Mouse (Mus musculus): ENCODE results near the gene Dbndd2. TPM values are rescaled to one million over a fixed set of nuclear protein-coding genes. Genes with fewer than 3 reads are reported as not detected.

The Dbndd2 gene
- polyA plus RNA-seq, 1 experiment from 2014 or later, result 2.2 TPM

DNA sequence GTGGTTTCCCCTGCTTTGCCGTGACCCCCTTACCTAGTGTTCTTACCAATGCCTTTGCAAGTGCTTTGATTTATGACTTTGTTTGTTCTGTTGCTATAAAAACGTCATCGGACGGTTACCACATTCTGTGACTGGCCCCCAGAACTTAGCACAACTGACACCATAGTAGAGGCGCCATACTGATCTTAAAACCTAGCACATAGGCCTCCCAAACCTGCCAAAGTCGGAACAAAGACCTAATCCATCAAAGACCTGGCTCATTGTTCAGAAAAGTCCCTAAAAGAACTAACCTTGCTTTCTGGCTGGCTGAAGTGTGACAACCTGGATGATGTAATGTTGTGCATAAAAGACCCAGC, 33.2 kb downstream of the Dbndd2 start:
- Histone ChIP-seq H3K4me3 (replicated peaks) (no peak overlapping the region), H3K9me3 (replicated peaks) (no peaks in the 10 kb centered on the region), H3K4me1 (replicated peaks) (0 out of 2 replicates have a peak, but pooled peaks cover 6% of the 10 kb centered on the region), H3K36me3 (replicated peaks) (no peaks in the 10 kb centered on the region), H3K27ac (replicated peaks) (no peak overlapping the region), H3K9ac (no peak overlapping the region), H3K27me3 (peaks cover 11% of the 10 kb centered on the region; the same call in 1 of the 2 replicates), H3K4me2 (no peak overlapping the region)
- 39% methylated on average over 6 of the region's 6 CpGs for WGBS (ENCODE audit: insufficient replicate concordance)
- no peak for ATAC-seq (ENCODE audit: insufficient read depth)

DNA sequence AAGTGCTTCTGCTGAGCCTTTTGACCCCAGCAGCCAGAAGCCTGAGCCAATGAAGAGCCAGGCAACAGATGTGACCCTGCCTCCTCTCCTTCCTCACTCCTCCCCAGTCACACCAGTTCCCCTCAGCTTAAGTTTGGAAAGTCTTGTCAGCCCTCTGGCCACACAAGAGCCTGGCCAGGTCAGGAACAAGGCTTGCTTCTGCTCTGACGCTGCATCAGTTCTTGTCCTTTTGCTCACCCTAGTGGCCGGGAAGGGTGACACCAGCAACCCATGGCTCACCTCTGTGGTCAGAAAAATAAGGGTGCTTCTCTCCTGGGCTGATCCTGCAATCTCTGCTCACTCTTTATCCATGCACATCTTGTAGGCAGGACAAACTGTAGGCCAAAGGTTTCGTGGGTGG, 34.9 kb downstream of the Dbndd2 start:
- WGBS (ENCODE audit: insufficient replicate concordance), result 6% methylated on average over 3 of the region's 3 CpGs
- no peak overlapping the region for H3K27ac ChIP-seq (replicated peaks)
- no peak overlapping the region for H3K4me2 ChIP-seq
- no peaks in the 10 kb centered on the region for H3K36me3 ChIP-seq (replicated peaks)
- H3K4me1 ChIP-seq (replicated peaks), result 0 out of 2 replicates have a peak, but pooled peaks cover 6% of the 10 kb centered on the region
- no peaks in the 10 kb centered on the region for H3K9me3 ChIP-seq (replicated peaks)
- peak; percentile 22; the same call in 1 of the 2 replicates for ATAC-seq (ENCODE audit: insufficient read depth)
- no peak overlapping the region for H3K9ac ChIP-seq
- H3K27me3 ChIP-seq, result peaks cover 11% of the 10 kb centered on the region; the same call in 1 of the 2 replicates
- no peak overlapping the region for H3K4me3 ChIP-seq (replicated peaks)

DNA sequence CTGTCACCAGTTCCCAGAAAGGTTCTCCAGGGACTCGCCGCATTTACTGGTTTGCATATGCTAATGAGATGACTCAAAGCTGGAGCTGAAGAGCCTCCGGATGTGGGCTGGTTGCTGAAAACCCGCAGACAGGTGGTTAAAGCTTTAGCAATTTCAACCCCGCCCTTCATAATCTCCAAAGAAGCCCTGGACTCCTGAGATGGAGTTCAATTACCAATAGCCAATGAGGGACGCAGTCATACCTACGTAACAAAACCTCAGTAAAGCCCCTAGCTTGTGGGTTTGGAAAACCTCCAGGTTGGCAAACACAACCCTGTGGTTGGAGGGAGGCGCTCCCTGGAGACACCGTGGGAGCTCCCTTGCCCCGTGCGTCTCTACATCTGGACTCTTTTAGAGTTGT, 35.9 kb downstream of the Dbndd2 start:
- Histone ChIP-seq H3K4me2 (peak overlapping the region; percentile 5; the same call in 1 of the 2 replicates), H3K27ac (replicated peaks) (no peak overlapping the region; the same call in 1 of the 2 replicates), H3K4me1 (replicated peaks) (0 out of 2 replicates have a peak, but pooled peaks cover 6% of the 10 kb centered on the region), H3K4me3 (replicated peaks) (no peak overlapping the region), H3K9me3 (replicated peaks) (no peaks in the 10 kb centered on the region), H3K9ac (no peak overlapping the region), H3K36me3 (replicated peaks) (no peaks in the 10 kb centered on the region), H3K27me3 (peaks cover 11% of the 10 kb centered on the region; the same call in 1 of the 2 replicates)
- ATAC-seq (ENCODE audit: insufficient read depth), result no peak
- 1% methylated on average over 11 of the region's 11 CpGs for WGBS (ENCODE audit: insufficient replicate concordance)

DNA sequence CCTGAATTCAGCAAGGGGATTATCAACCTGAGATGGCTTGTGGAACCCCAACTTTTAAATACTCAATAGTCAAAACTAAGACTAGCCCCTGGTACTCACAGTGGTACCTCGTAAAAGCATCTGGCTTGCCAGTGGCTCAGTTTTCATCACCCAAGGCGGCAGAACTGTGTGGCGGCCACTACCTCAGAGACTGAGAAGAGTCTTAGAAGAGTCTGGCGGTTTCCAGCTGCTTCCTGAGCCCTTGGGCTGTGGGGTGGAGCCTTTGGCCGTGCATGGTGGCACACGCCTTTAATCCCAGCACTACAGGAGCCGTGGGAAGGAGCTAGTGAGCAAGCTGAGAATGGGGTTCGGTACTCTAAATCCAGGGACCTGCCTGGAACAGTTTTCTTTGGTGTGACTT, 36.4 kb downstream of the Dbndd2 start:
- H3K9me3 ChIP-seq (replicated peaks), result no peaks in the 10 kb centered on the region
- no peak overlapping the region for H3K9ac ChIP-seq
- H3K4me1 ChIP-seq (replicated peaks), result 0 out of 2 replicates have a peak, but pooled peaks cover 6% of the 10 kb centered on the region
- no peak overlapping the region for H3K4me3 ChIP-seq (replicated peaks)
- no peaks in the 10 kb centered on the region for H3K36me3 ChIP-seq (replicated peaks)
- no peak overlapping the region; the same call in 1 of the 2 replicates for H3K27ac ChIP-seq (replicated peaks)
- H3K4me2 ChIP-seq, result peak overlapping the region; percentile 5; the same call in 1 of the 2 replicates
- 12% methylated on average over 8 of the region's 8 CpGs for WGBS (ENCODE audit: insufficient replicate concordance)
- peaks cover 11% of the 10 kb centered on the region; the same call in 1 of the 2 replicates for H3K27me3 ChIP-seq
- no peak for ATAC-seq (ENCODE audit: insufficient read depth)

DNA sequence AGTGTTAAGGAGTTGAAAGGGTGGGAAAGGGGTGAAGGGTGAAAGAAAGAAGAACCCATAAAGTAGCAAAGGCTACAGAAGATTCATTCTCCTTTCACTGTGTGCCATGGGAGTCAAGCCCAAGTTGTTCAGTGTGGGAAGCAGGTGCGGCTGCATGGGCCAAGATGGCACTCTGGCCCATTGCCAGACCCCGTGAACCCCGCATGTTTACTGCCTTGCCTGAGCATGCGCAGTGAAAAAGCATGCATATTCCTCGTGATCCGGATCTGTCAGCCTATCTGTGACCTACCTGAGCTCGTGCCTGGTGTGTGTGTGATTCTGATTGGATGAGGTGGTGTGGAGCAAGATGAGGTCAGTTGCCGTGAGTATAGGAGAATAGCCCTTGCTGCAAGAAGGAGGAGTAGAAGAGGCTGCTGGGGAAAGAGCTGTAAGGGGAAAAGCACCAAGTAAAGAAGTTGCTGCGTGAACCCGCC, 37.4 kb downstream of the Dbndd2 start:
- Histone ChIP-seq H3K4me2 (no peak overlapping the region), H3K4me3 (replicated peaks) (no peak overlapping the region), H3K27ac (replicated peaks) (no peak overlapping the region), H3K27me3 (peaks cover 11% of the 10 kb centered on the region; the same call in 1 of the 2 replicates), H3K36me3 (replicated peaks) (no peaks in the 10 kb centered on the region), H3K9me3 (replicated peaks) (no peaks in the 10 kb centered on the region), H3K4me1 (replicated peaks) (0 out of 2 replicates have a peak, but pooled peaks cover 6% of the 10 kb centered on the region), H3K9ac (no peak overlapping the region)
- no peak for ATAC-seq (ENCODE audit: insufficient read depth)
- 62% methylated on average over 10 of the region's 10 CpGs for WGBS (ENCODE audit: insufficient replicate concordance)

DNA sequence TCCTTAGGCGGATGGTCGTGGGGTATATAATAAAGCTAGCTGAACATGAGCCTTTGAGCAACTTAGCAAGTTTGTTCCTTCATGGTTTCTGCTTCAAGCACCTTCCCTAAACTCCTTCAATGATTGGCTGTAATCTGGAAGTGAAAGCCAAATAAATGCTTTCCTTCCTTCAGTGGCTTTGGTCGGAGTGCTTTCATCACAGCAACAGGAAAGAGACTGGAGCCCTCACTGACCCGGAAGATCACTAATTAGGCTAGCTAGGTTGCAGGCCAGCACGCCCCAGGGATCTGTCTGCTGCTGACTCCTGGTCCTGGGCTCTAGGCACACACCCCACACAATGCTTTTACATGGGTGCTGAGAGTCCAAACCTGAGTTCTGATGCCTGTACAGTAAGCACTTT, 42.7 kb downstream of the Dbndd2 start:
- Histone ChIP-seq H3K36me3 (replicated peaks) (no peaks in the 10 kb centered on the region), H3K9me3 (replicated peaks) (no peaks in the 10 kb centered on the region), H3K27ac (replicated peaks) (no peak overlapping the region), H3K4me1 (replicated peaks) (peaks cover 4% of the 10 kb centered on the region; the same call in 1 of the 2 replicates), H3K4me3 (replicated peaks) (no peak overlapping the region), H3K4me2 (no peak overlapping the region), H3K27me3 (0 out of 2 replicates have a peak, but pooled peaks cover 4% of the 10 kb centered on the region), H3K9ac (no peak overlapping the region)
- 36% methylated on average over 5 of the region's 5 CpGs for WGBS (ENCODE audit: insufficient replicate concordance)
- no peak for ATAC-seq (ENCODE audit: insufficient read depth)

DNA sequence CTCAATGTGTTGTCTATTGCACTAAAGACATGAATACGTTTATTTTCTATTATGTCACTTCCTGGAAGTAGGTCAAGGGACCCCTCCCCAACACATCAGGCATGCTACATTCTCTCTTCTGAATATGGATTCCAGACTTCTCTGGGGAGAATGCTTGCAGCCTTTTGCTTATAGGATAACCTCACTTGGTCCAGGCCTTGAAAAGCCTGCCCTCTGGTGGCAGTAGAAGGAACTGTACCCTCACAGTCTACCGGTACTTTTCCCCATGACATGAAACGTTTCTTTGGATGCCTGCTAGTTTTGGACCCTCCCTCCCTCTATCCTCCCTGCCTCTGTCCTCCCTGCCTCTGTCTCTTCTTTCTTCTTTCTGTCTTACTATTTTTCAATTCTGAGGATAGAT, 45.3 kb downstream of the Dbndd2 start:
- H3K4me2 ChIP-seq, result no peak overlapping the region
- no peak overlapping the region for H3K9ac ChIP-seq
- H3K27ac ChIP-seq (replicated peaks), result no peak overlapping the region
- no peaks in the 10 kb centered on the region for H3K36me3 ChIP-seq (replicated peaks)
- no peak for ATAC-seq (ENCODE audit: insufficient read depth)
- 3% methylated on average over 3 of the region's 3 CpGs for WGBS (ENCODE audit: insufficient replicate concordance)
- H3K4me1 ChIP-seq (replicated peaks), result peaks cover 4% of the 10 kb centered on the region; the same call in 1 of the 2 replicates
- H3K27me3 ChIP-seq, result 0 out of 2 replicates have a peak, but pooled peaks cover 4% of the 10 kb centered on the region
- no peak overlapping the region for H3K4me3 ChIP-seq (replicated peaks)
- no peaks in the 10 kb centered on the region for H3K9me3 ChIP-seq (replicated peaks)

DNA sequence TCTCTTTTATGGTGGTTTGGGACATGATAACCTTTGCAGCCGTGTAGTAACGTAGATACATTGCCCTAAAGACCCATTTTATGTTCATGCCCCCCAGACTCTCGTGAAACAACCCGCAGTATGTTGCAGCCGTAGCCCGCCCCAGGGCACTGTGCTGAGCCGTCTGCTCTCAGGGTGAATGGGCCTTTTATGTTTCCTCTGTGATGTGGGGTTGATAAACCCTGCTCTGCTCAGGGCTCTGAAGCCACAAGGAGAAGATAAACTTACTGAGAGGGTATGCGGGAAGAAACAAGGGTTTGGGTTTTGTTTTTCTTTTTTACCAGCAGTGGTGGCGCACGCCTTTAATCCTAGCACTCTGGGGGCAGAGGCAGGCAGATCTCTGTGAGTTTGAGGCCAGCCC, 48.4 kb downstream of the Dbndd2 start:
- H3K4me3 ChIP-seq (replicated peaks), result no peak overlapping the region
- H3K9ac ChIP-seq, result no peak overlapping the region
- peaks cover 4% of the 10 kb centered on the region; the same call in 1 of the 2 replicates for H3K27me3 ChIP-seq
- no peaks in the 10 kb centered on the region for H3K9me3 ChIP-seq (replicated peaks)
- 48% methylated on average over 10 of the region's 10 CpGs for WGBS (ENCODE audit: insufficient replicate concordance)
- H3K4me1 ChIP-seq (replicated peaks), result peaks cover 4% of the 10 kb centered on the region; the same call in 1 of the 2 replicates
- H3K27ac ChIP-seq (replicated peaks), result no peak overlapping the region
- no peaks in the 10 kb centered on the region for H3K36me3 ChIP-seq (replicated peaks)
- ATAC-seq (ENCODE audit: insufficient read depth), result no peak
- H3K4me2 ChIP-seq, result no peak overlapping the region

DNA sequence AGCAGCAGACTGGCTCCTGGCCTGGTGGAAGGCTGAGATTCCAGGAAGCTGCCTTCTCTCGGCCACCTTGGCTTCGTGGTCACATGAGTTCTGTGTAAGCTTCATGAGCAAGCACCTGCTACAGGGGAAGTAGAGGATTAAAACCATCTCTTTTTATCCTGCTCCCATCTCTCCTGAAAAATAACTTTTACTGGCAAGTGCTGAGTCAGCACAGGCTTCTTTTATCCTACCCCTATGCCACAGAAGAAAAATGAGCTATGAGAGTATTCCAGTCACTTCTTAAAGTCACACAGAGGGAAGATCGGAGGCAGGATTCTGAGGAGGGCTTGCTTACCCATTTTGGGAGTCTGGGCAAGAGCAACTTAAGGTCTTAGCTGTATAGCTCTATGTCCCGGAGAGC, 51.1 kb downstream of the Dbndd2 start:
- Histone ChIP-seq H3K4me3 (replicated peaks) (no peak overlapping the region), H3K4me2 (no peak overlapping the region), H3K9me3 (replicated peaks) (no peaks in the 10 kb centered on the region), H3K9ac (no peak overlapping the region), H3K27me3 (peaks cover under 1% of the 10 kb centered on the region; the same call in 1 of the 2 replicates), H3K4me1 (replicated peaks) (peaks cover 1% of the 10 kb centered on the region; the same call in 1 of the 2 replicates), H3K36me3 (replicated peaks) (no peaks in the 10 kb centered on the region), H3K27ac (replicated peaks) (no peak overlapping the region)
- 50% methylated on average over 4 of the region's 4 CpGs for WGBS (ENCODE audit: insufficient replicate concordance)
- ATAC-seq (ENCODE audit: insufficient read depth), result no peak

DNA sequence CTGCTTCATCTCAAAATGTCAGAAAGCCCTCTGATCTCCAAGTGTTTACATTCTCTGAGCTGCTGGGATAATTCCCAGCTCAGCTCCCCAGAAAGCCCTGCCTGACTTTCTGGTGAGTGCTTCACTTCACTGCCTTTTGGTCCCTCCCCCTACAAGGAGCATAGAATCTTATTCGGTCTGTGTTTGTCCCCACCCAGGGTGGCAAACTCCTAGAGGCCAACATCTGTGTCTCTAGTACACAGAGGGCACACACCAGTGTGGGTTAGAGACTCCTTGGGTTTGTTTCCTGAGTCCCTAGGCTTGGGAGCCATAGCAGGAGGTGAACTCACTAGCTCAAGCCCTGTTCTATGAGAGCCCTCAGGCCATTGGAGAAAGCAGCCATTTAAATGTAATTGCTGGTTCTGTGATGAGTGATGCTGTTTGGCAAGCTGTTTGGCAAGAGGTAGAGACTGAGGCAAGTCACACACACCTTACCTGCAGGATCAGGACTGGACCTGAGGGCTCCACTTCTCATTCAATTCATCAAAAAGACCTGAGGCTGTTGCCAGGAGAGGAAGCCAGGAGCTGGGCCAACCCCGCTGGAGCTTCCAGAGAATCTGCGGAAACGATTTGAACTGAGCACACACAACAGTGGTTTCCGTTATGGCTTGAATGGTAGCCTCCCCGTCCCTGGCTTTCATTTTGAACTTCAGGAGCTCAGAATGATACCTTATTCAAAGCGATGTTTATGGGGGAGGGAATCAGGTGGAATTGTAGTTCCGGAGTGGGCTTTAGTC, 54.9 kb downstream of the Dbndd2 start:
- 20% methylated on average over 8 of the region's 8 CpGs for WGBS (ENCODE audit: insufficient replicate concordance)
- Histone ChIP-seq H3K36me3 (replicated peaks) (no peaks in the 10 kb centered on the region), H3K9me3 (replicated peaks) (no peaks in the 10 kb centered on the region), H3K4me3 (replicated peaks) (no peak overlapping the region), H3K4me1 (replicated peaks) (no peaks in the 10 kb centered on the region), H3K9ac (no peak overlapping the region), H3K4me2 (no peak overlapping the region), H3K27ac (replicated peaks) (no peak overlapping the region), H3K27me3 (peaks cover 8% of the 10 kb centered on the region; the same call in 1 of the 2 replicates)
- no peak for ATAC-seq (ENCODE audit: insufficient read depth)

- no peak overlapping the region for H3K27ac ChIP-seq (replicated peaks)
- no peak overlapping the region for H3K4me3 ChIP-seq (replicated peaks)
- H3K9ac ChIP-seq, result no peak overlapping the region
- H3K4me2 ChIP-seq, result no peak overlapping the region
- ATAC-seq (ENCODE audit: insufficient read depth), result no peak
- H3K36me3 ChIP-seq (replicated peaks), result no peaks in the 10 kb centered on the region
- no peaks in the 10 kb centered on the region for H3K9me3 ChIP-seq (replicated peaks)
- peaks cover 8% of the 10 kb centered on the region; the same call in 1 of the 2 replicates for H3K27me3 ChIP-seq
- 56% methylated on average over 5 of the region's 5 CpGs for WGBS (ENCODE audit: insufficient replicate concordance)
- no peaks in the 10 kb centered on the region for H3K4me1 ChIP-seq (replicated peaks)
These were observed 56.2 kb downstream of the Dbndd2 start for GRCm38 (mm10) chr2:164542132-164542531.

Measured in liver, embryonic 15.5 days (tissue).